27 mouse cellular contexts compared by ENCODE assay signal in genomic region chr10:25305146-25305545, GRCm38 (mm10).
"Had no signal": no experiment of that assay in that cellular context is flagged by ENCODE, and none has a peak within 500 bp of the region (broad histone marks: within the 10 kb centered on the region; RNA-seq: fewer than 3 reads in every experiment).

No protein-coding gene starts in this region.

- DNase-seq: gastrocnemius, adult 2 months; gastrocnemius, postnatal 10 days; gastrocnemius, postnatal 25 days; heart, adult 2 months; heart, postnatal 14 days; heart, postnatal 4 days; kidney, adult 8-10 months; kidney, postnatal 10 days; kidney, postnatal 25 days; kidney, postnatal 4 days; liver had no signal

- H3K4me2 ChIP-seq: heart, embryonic 11.5 days; heart, embryonic 13.5 days; heart, embryonic 15.5 days; hindbrain, embryonic 12.5 days; hindbrain, embryonic 14.5 days; intestine, embryonic 15.5 days; limb, embryonic 12.5 days; liver, embryonic 11.5 days had no signal

- H3K36me3 ChIP-seq: heart, embryonic 13.5 days; heart, embryonic 15.5 days; hindbrain, embryonic 10.5 days; hindbrain, embryonic 12.5 days; intestine, embryonic 15.5 days; limb, embryonic 10.5 days; limb, embryonic 12.5 days had no signal

- ATAC-seq: forebrain, embryonic 16.5 days; hindbrain, embryonic 16.5 days; inflammation-experienced regulatory T-cells, adult 6 months; intestine, embryonic 15.5 days; intestine, postnatal 0 days had no signal

- H3K4me3 ChIP-seq: gastrocnemius, adult 2 months; heart, adult 2 months; heart, embryonic 13.5 days; heart, embryonic 15.5 days; hindbrain, embryonic 10.5 days; hindbrain, embryonic 12.5 days; intestine, embryonic 15.5 days; layer of hippocampus, adult 2 months; left cerebral cortex, adult 2 months; limb, embryonic 10.5 days; limb, embryonic 12.5 days had no signal

- H3K9ac ChIP-seq: heart, embryonic 13.5 days; heart, embryonic 15.5 days; hindbrain, embryonic 12.5 days; hindbrain, embryonic 14.5 days; intestine, embryonic 15.5 days; limb, embryonic 12.5 days had no signal

- H3K4me1 ChIP-seq: heart, embryonic 13.5 days; heart, embryonic 15.5 days; hindbrain, embryonic 10.5 days; hindbrain, embryonic 12.5 days; intestine, embryonic 15.5 days had no signal

- H3K27me3 ChIP-seq: heart, embryonic 13.5 days; heart, embryonic 15.5 days; hindbrain, embryonic 12.5 days; intestine, embryonic 15.5 days; limb, embryonic 12.5 days had no signal

- H3K27ac ChIP-seq: gastrocnemius, adult 2 months; heart, adult 2 months; heart, embryonic 13.5 days; heart, embryonic 15.5 days; hindbrain, embryonic 10.5 days; hindbrain, embryonic 12.5 days; hindbrain, embryonic 14.5 days; intestine, embryonic 15.5 days; layer of hippocampus, adult 2 months; left cerebral cortex, adult 2 months; limb, embryonic 10.5 days; limb, embryonic 12.5 days had no signal

- H3K9me3 ChIP-seq: heart, embryonic 13.5 days; heart, embryonic 15.5 days; hindbrain, embryonic 12.5 days; intestine, embryonic 15.5 days; limb, embryonic 10.5 days; limb, embryonic 12.5 days had no signal
